Mouse (Mus musculus): ENCODE data around the gene Plk3.

DNA sequence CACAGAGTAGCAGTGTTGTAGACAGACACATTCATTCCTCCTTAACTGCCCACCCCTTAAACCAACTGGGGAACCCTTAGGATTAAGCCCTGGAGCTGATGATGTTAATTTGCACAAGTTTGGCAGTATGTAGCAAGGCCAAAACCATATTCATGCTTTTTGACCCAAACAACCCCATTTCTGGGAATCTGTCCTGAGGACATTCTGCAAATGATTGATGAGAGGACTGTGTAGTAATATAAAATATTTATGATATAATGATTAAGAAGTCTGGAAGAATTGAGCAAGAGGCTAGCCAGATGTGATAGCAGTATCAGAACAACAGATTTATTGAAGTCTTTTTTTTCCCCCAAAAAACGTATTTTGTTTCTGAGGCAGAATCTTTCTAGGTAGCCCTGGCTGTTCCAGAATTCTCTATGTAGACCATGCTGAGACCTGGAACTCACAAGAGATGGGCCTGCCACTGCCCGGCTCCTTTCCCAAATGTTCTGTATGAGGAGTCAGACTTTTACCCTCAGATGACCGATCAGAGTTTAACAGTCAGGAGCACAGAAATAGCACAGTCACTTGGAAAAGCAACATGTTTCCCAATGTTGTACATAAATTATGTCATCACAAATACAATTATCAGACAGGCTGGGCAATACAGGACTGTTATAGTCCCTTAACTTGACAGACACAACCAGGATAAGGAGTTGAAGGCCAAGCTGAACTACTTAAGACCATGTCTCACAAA, 39.0 kb downstream of the Plk3 start:
- TF ChIP-seq CTCF (IDR thresholded peaks at IDR 0.05; ENCODE audit: extremely low read depth, insufficient read length, insufficient replicate concordance, low read depth, low read length): no peak
- TF ChIP-seq POLR2A (IDR thresholded peaks at IDR 0.05; ENCODE audit: low read depth, low read length): no peak
